Mouse (Mus musculus): ENCODE data around the gene Jazf1. TPM values are rescaled to one million over a fixed set of nuclear protein-coding genes. Genes with fewer than 3 reads are reported as not detected.

Jazf1 gene
- total and polyA plus RNA-seq, 2 experiments from 2014 or later: 35.2 to 56.1 TPM

- WGBS: 2% methylated on average over 6 of the region's 6 CpGs
- Histone ChIP-seq H3K9ac (replicated peaks; ENCODE audit: low read length) (peak overlapping the region; percentile 86), H3K4me3 (ENCODE audit: low read length) (peak overlapping the region; percentile 92), H3K36me3 (ENCODE audit: insufficient read depth, low read length) (no peaks in the 10 kb centered on the region), H3K27ac (peak overlapping the region; percentile 90; the same call in 1 of the 2 replicates), H3K9me3 (ENCODE audit: low read length) (no peaks in the 10 kb centered on the region), H3K27me3 (ENCODE audit: insufficient read depth, low read length) (no peaks in the 10 kb centered on the region), H3K4me2 (ENCODE audit: low read depth, low read length) (peak overlapping the region; percentile 78), H3K4me1 (ENCODE audit: insufficient read depth, low read length) (no peaks in the 10 kb centered on the region)
- no peak for TF ChIP-seq CTCF (IDR thresholded peaks at IDR 0.05; ENCODE audit: low read depth)
- no peak for DNase-seq (ENCODE audit: low spot score)
- ATAC-seq: no peak; the same call in none of the 2 replicates
These were observed 396 bp upstream of the Jazf1 start for GRCm38 (mm10) chr6:53068875-53069178.

- DNase-seq (ENCODE audit: low spot score): peak; percentile 12
- peak; percentile 30 for ATAC-seq
These were observed 914 bp downstream of the Jazf1 start for GRCm38 (mm10) chr6:53067446-53067988.

GRCm38 (mm10) chr6:53066978-53067377 is 1.5 kb downstream of the Jazf1 start:
- TF ChIP-seq CTCF (IDR thresholded peaks at IDR 0.05; ENCODE audit: low read depth): no peak
- no peaks in the 10 kb centered on the region for H3K4me1 ChIP-seq (ENCODE audit: insufficient read depth, low read length)
- H3K27me3 ChIP-seq (ENCODE audit: insufficient read depth, low read length): no peaks in the 10 kb centered on the region
- no peak overlapping the region for H3K9ac ChIP-seq (replicated peaks; ENCODE audit: low read length)
- no peaks in the 10 kb centered on the region for H3K9me3 ChIP-seq (ENCODE audit: low read length)
- ATAC-seq (no peak), DNase-seq (ENCODE audit: low spot score) (no peak)
- WGBS: 59% methylated on average over 3 of the region's 3 CpGs
- H3K27ac ChIP-seq: no peak overlapping the region
- H3K4me3 ChIP-seq (ENCODE audit: low read length): peak overlapping the region; percentile 92
- H3K36me3 ChIP-seq (ENCODE audit: insufficient read depth, low read length): no peaks in the 10 kb centered on the region
- H3K4me2 ChIP-seq (ENCODE audit: low read depth, low read length): peak overlapping the region; percentile 78

More at GRCm38 (mm10) chr6:53067446-53067988, 914 bp downstream of the Jazf1 start:
- Histone ChIP-seq H3K4me1 (ENCODE audit: insufficient read depth, low read length) (no peaks in the 10 kb centered on the region), H3K27ac (peak overlapping the region; percentile 90), H3K27me3 (ENCODE audit: insufficient read depth, low read length) (no peaks in the 10 kb centered on the region), H3K4me2 (ENCODE audit: low read depth, low read length) (peak overlapping the region; percentile 78), H3K36me3 (ENCODE audit: insufficient read depth, low read length) (no peaks in the 10 kb centered on the region), H3K9ac (replicated peaks; ENCODE audit: low read length) (peak overlapping the region; percentile 86), H3K9me3 (ENCODE audit: low read length) (no peaks in the 10 kb centered on the region), H3K4me3 (ENCODE audit: low read length) (peak overlapping the region; percentile 92)
- WGBS: 4% methylated on average over 32 of the region's 41 CpGs
- TF ChIP-seq CTCF (IDR thresholded peaks at IDR 0.05; ENCODE audit: low read depth): no peak

- Histone ChIP-seq H3K27ac (no peak overlapping the region), H3K9me3 (ENCODE audit: low read length) (no peaks in the 10 kb centered on the region), H3K9ac (replicated peaks; ENCODE audit: low read length) (no peak overlapping the region), H3K4me3 (ENCODE audit: low read length) (no peak overlapping the region), H3K4me2 (ENCODE audit: low read depth, low read length) (no peak overlapping the region), H3K36me3 (ENCODE audit: insufficient read depth, low read length) (no peaks in the 10 kb centered on the region), H3K27me3 (ENCODE audit: insufficient read depth, low read length) (no peaks in the 10 kb centered on the region), H3K4me1 (ENCODE audit: insufficient read depth, low read length) (no peaks in the 10 kb centered on the region)
- TF ChIP-seq CTCF (IDR thresholded peaks at IDR 0.05; ENCODE audit: low read depth): no peak
- DNase-seq (ENCODE audit: low spot score) (no peak), ATAC-seq (no peak)
- WGBS: 95% methylated on average over 4 of the region's 4 CpGs
These were observed 4.4 kb downstream of the Jazf1 start for GRCm38 (mm10) chr6:53064070-53064469.

- DNase-seq (ENCODE audit: low spot score) (no peak), ATAC-seq (no peak)
- H3K27me3 ChIP-seq (ENCODE audit: insufficient read depth, low read length): no peaks in the 10 kb centered on the region
- no peak overlapping the region for H3K27ac ChIP-seq
- H3K4me3 ChIP-seq (ENCODE audit: low read length): no peak overlapping the region
- H3K4me2 ChIP-seq (ENCODE audit: low read depth, low read length): no peak overlapping the region
- no peak overlapping the region for H3K9ac ChIP-seq (replicated peaks; ENCODE audit: low read length)
- no peak for TF ChIP-seq CTCF (IDR thresholded peaks at IDR 0.05; ENCODE audit: low read depth)
- no peaks in the 10 kb centered on the region for H3K36me3 ChIP-seq (ENCODE audit: insufficient read depth, low read length)
- no peaks in the 10 kb centered on the region for H3K4me1 ChIP-seq (ENCODE audit: insufficient read depth, low read length)
- WGBS: 74% methylated on average over 2 of the region's 2 CpGs
- no peaks in the 10 kb centered on the region for H3K9me3 ChIP-seq (ENCODE audit: low read length)
These were observed 13.5 kb downstream of the Jazf1 start for GRCm38 (mm10) chr6:53054909-53055308.

- H3K9me3 ChIP-seq (ENCODE audit: low read length): no peaks in the 10 kb centered on the region
- no peak overlapping the region for H3K9ac ChIP-seq (replicated peaks; ENCODE audit: low read length)
- no peak overlapping the region for H3K4me2 ChIP-seq (ENCODE audit: low read depth, low read length)
- no peak for TF ChIP-seq CTCF (IDR thresholded peaks at IDR 0.05; ENCODE audit: low read depth)
- ATAC-seq: no peak
- no peaks in the 10 kb centered on the region for H3K27me3 ChIP-seq (ENCODE audit: insufficient read depth, low read length)
- H3K27ac ChIP-seq: no peak overlapping the region
- no peaks in the 10 kb centered on the region for H3K4me1 ChIP-seq (ENCODE audit: insufficient read depth, low read length)
- H3K36me3 ChIP-seq (ENCODE audit: insufficient read depth, low read length): no peaks in the 10 kb centered on the region
- DNase-seq (ENCODE audit: low spot score): no peak
- 91% methylated on average over 2 of the region's 2 CpGs for WGBS
- no peak overlapping the region for H3K4me3 ChIP-seq (ENCODE audit: low read length)
These were observed 22.9 kb downstream of the Jazf1 start for GRCm38 (mm10) chr6:53045501-53045900.

- H3K36me3 ChIP-seq (ENCODE audit: insufficient read depth, low read length): no peaks in the 10 kb centered on the region
- no peak for ATAC-seq
- H3K9me3 ChIP-seq (ENCODE audit: low read length): no peaks in the 10 kb centered on the region
- TF ChIP-seq CTCF (IDR thresholded peaks at IDR 0.05; ENCODE audit: low read depth): no peak
- no peak for DNase-seq (ENCODE audit: low spot score)
- H3K9ac ChIP-seq (replicated peaks; ENCODE audit: low read length): no peak overlapping the region
- no peaks in the 10 kb centered on the region for H3K4me1 ChIP-seq (ENCODE audit: insufficient read depth, low read length)
- H3K27me3 ChIP-seq (ENCODE audit: insufficient read depth, low read length): no peaks in the 10 kb centered on the region
- 77% methylated on average over 3 of the region's 3 CpGs for WGBS
- no peak overlapping the region for H3K4me3 ChIP-seq (ENCODE audit: low read length)
- no peak overlapping the region for H3K27ac ChIP-seq
- no peak overlapping the region for H3K4me2 ChIP-seq (ENCODE audit: low read depth, low read length)
These were observed 30.3 kb downstream of the Jazf1 start for GRCm38 (mm10) chr6:53038176-53038575.
